Comparison of ENCODE assay signal across 20 mouse cellular contexts in the genomic region with DNA sequence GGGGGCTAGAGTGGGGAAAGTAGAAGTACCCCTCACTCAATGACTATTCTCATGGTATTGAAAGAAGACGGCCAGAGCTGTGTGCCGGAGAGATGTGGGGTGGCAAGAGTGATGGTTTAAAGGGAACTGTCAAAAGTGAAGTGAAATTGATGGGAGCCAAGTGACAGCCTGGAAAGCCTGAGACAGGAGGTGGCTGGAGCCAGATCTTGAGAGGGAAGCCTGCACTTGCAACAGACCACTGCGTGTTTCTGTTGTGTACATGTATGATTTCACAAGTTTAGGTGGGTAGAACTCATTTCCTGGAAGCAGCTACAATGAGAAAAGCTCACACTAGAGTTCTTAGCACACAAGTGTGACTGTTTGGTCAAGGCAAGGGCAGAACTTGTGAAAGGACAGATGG.
"Had no signal": no experiment of that assay in that cellular context is flagged by ENCODE, and none has a peak within 500 bp of the region (broad histone marks: within the 10 kb centered on the region; RNA-seq: fewer than 3 reads in every experiment).

No protein-coding gene starts in this region.

- ATAC-seq: intestine, postnatal 0 days had no signal

- H3K36me3 ChIP-seq: kidney, embryonic 15.5 days; liver, embryonic 13.5 days; neural tube, embryonic 12.5 days; neural tube, embryonic 15.5 days; stomach, embryonic 15.5 days had no signal

- H3K9ac ChIP-seq: kidney, embryonic 15.5 days; liver, embryonic 13.5 days; neural tube, embryonic 12.5 days; neural tube, embryonic 15.5 days; stomach, embryonic 15.5 days had no signal

- H3K27ac ChIP-seq: kidney, embryonic 15.5 days; left cerebral cortex, adult 2 months; liver, embryonic 13.5 days; macrophage; neural tube, embryonic 12.5 days; neural tube, embryonic 15.5 days; stomach, embryonic 15.5 days had no signal

- H3K4me1 ChIP-seq: kidney, embryonic 15.5 days; neural tube, embryonic 12.5 days; neural tube, embryonic 15.5 days; stomach, embryonic 15.5 days had no signal

- H3K27me3 ChIP-seq: kidney, embryonic 15.5 days; liver, embryonic 13.5 days; neural tube, embryonic 12.5 days; neural tube, embryonic 15.5 days; stomach, embryonic 15.5 days had no signal

- H3K9me3 ChIP-seq: kidney, embryonic 15.5 days; liver, embryonic 13.5 days; neural tube, embryonic 12.5 days; neural tube, embryonic 15.5 days; stomach, embryonic 15.5 days had no signal

- DNase-seq: kidney, adult 2 months; kidney, postnatal 10 days; kidney, postnatal 36 days; layer of hippocampus, postnatal 36 days; liver, embryonic 13.5 days; lung, adult 2 months; midbrain, embryonic 14.5 days; right cerebral cortex, adult 18-20 months; right cerebral cortex, postnatal 14 days; right cerebral cortex, postnatal 4 days; spleen, adult 18-20 months; thymus, postnatal 25 days had no signal

- H3K4me3 ChIP-seq: kidney, embryonic 15.5 days; left cerebral cortex, adult 2 months; liver, embryonic 13.5 days; neural tube, embryonic 12.5 days; neural tube, embryonic 15.5 days; stomach, embryonic 15.5 days had no signal

- H3K4me2 ChIP-seq: kidney, embryonic 15.5 days; liver, embryonic 13.5 days; midbrain, embryonic 11.5 days; neural tube, embryonic 12.5 days; neural tube, embryonic 15.5 days; stomach, embryonic 15.5 days had no signal
